Mouse (Mus musculus): ENCODE data around the gene Tecta. TPM values are rescaled to one million over a fixed set of nuclear protein-coding genes. Genes with fewer than 3 reads are reported as not detected.
A peak's percentile ranks its signal among the peaks of the same experiment; 100 is the strongest.

The Tecta gene
- polyA plus RNA-seq, 1 experiment from 2014 or later = 0.26 TPM

DNA sequence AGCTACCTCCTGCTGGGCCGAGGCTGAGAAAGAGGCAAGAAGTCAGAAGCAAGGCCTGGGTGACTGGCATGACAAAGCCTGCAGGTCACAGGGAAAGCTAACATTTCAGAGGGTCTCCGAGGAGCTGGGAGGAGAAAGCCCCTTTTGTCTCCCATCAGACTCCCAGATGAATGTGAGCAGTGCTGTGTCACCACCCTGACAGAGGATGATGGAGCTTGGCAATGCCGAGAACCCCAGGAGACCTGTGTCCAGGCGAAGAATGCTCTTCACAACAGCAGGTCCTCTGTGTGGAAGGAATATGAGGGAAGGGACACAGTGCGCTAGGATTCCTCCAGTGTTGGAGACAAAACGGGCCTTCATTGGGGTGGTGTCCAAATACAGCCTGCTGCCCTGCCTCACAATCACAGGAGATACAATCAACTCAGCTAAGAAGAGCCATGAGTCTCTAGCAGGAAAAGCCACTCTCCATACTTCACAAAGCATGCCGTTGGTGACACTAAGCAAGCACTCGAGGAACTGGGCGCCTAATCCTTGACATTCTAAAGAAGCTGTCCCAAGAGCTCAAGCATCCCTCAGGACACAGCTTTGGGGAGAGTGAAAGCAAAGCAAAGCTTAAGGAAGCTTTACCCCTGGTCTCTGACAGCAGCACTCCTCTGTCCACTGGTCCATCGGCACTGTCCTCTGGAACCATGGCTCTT is 27.1 kb upstream of the Tecta start:
- ATAC-seq (ENCODE audit: low FRiP score, low TSS enrichment) (no peak), DNase-seq (peak; percentile 16)
- peaks cover 47% of the 10 kb centered on the region for H3K36me3 ChIP-seq (ENCODE audit: control insufficient read depth, insufficient read depth, low read length)
- H3K9ac ChIP-seq (replicated peaks; ENCODE audit: low read length) = no peak overlapping the region
- H3K27ac ChIP-seq (replicated peaks; ENCODE audit: low read depth, low read length) = 0 out of 2 replicates have a peak overlapping the region, but pooled peaks have one; percentile 13
- H3K27me3 ChIP-seq (ENCODE audit: control insufficient read depth, insufficient read depth, low read length) = no peaks in the 10 kb centered on the region
- WGBS = 25% methylated on average over 10 of the region's 10 CpGs
- peaks cover 10% of the 10 kb centered on the region; the same call in 1 of the 2 replicates for H3K4me1 ChIP-seq (ENCODE audit: control insufficient read depth, insufficient read depth, low read length)
- no peak overlapping the region for H3K4me2 ChIP-seq (ENCODE audit: low read length)
- H3K4me3 ChIP-seq (replicated peaks; ENCODE audit: low read depth, low read length) = no peak overlapping the region
- no peaks in the 10 kb centered on the region for H3K9me3 ChIP-seq (ENCODE audit: control insufficient read depth, low read length)

DNA sequence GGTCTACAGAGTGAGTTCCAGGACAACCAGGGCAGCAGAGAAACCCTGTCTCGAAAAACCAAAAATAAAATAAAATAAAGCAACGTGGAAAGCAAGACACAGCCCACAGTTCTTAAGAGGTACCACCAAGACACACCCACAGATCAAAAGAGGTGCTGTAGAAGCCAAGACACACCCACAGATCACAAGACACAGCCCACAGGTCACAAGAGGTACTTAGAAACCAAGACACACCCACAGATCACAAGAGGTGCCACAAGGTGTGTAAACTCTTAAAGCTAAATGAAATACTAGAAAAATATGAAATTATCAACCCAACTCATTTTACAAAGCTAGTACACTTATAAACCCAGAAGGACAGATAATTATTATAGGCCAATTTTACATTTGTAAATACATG is 23.9 kb upstream of the Tecta start:
- H3K4me1 ChIP-seq (ENCODE audit: control insufficient read depth, insufficient read depth, low read length) = peaks cover 10% of the 10 kb centered on the region; the same call in 1 of the 2 replicates
- H3K4me3 ChIP-seq (replicated peaks; ENCODE audit: low read depth, low read length) = no peak overlapping the region
- H3K4me2 ChIP-seq (ENCODE audit: low read length) = no peak overlapping the region
- WGBS = 97% methylated on average over 2 of the region's 2 CpGs
- no peaks in the 10 kb centered on the region for H3K9me3 ChIP-seq (ENCODE audit: control insufficient read depth, low read length)
- H3K27me3 ChIP-seq (ENCODE audit: control insufficient read depth, insufficient read depth, low read length) = no peaks in the 10 kb centered on the region
- no peak overlapping the region for H3K27ac ChIP-seq (replicated peaks; ENCODE audit: low read depth, low read length)
- no peak for ATAC-seq (ENCODE audit: low FRiP score, low TSS enrichment)
- no peak for DNase-seq
- peaks cover 35% of the 10 kb centered on the region; the same call in 1 of the 2 replicates for H3K36me3 ChIP-seq (ENCODE audit: control insufficient read depth, insufficient read depth, low read length)
- no peak overlapping the region for H3K9ac ChIP-seq (replicated peaks; ENCODE audit: low read length)

DNA sequence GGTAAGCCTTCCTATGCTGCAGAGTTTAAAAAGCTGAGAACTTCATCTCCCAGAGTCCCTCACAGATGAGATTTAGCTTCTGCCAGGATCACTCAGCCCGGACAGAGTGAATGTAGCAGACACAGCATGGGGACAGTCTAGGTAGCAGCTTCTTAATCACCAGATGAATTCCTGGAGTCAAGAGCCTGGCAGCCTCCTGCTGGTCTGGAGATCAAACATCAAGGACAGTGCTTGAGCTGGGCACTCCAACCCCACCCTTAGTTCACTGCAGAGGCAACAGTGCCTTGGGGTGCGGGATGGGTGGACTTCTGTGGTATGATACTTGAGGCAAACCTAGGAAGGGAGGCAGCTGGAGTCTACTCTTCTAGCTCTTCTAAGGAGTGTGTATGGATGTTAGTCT is 20.0 kb upstream of the Tecta start:
- no peak overlapping the region for H3K27ac ChIP-seq (replicated peaks; ENCODE audit: low read depth, low read length)

DNA sequence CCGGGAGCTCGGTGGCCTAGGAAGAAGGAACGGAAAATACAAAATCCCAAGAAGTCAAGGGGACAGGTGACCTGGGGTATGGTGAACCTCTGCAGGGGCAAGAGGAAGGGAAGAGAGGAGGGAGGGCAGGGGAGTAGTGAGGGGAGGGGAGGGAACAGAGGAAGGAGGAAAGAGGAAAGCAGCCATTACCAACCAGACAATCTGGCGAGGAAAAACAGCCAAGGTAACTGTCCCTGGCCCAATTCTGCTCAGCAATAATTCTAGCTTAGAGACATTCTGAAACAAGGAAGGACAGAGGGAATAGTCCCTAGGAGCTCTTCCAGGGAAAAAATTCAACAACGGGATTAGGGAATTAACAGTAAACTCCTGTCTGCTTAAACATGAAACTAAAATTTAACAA is 19.1 kb upstream of the Tecta start:
- Histone ChIP-seq H3K4me3 (replicated peaks; ENCODE audit: low read depth, low read length) (no peak overlapping the region), H3K36me3 (ENCODE audit: control insufficient read depth, insufficient read depth, low read length) (peaks cover 28% of the 10 kb centered on the region), H3K27me3 (ENCODE audit: control insufficient read depth, insufficient read depth, low read length) (no peaks in the 10 kb centered on the region), H3K27ac (replicated peaks; ENCODE audit: low read depth, low read length) (no peak overlapping the region), H3K4me2 (ENCODE audit: low read length) (no peak overlapping the region), H3K4me1 (ENCODE audit: control insufficient read depth, insufficient read depth, low read length) (no peaks in the 10 kb centered on the region), H3K9me3 (ENCODE audit: control insufficient read depth, low read length) (no peaks in the 10 kb centered on the region), H3K9ac (replicated peaks; ENCODE audit: low read length) (no peak overlapping the region)
- ATAC-seq (ENCODE audit: low FRiP score, low TSS enrichment) (no peak), DNase-seq (no peak)
- 94% methylated on average over 5 of the region's 5 CpGs for WGBS

More for the DNA sequence above, 20.0 kb upstream of the Tecta start:
- Histone ChIP-seq H3K36me3 (ENCODE audit: control insufficient read depth, insufficient read depth, low read length) (peaks cover 32% of the 10 kb centered on the region), H3K4me1 (ENCODE audit: control insufficient read depth, insufficient read depth, low read length) (no peaks in the 10 kb centered on the region), H3K27me3 (ENCODE audit: control insufficient read depth, insufficient read depth, low read length) (no peaks in the 10 kb centered on the region), H3K9me3 (ENCODE audit: control insufficient read depth, low read length) (no peaks in the 10 kb centered on the region), H3K9ac (replicated peaks; ENCODE audit: low read length) (no peak overlapping the region), H3K4me2 (ENCODE audit: low read length) (no peak overlapping the region), H3K4me3 (replicated peaks; ENCODE audit: low read depth, low read length) (no peak overlapping the region)
- DNase-seq (no peak), ATAC-seq (ENCODE audit: low FRiP score, low TSS enrichment) (no peak)
- WGBS = 60% methylated on average over 2 of the region's 2 CpGs

GRCm38 (mm10) chr9:42417352-42417952 is 17.7 kb upstream of the Tecta start:
- H3K36me3 ChIP-seq (ENCODE audit: control insufficient read depth, insufficient read depth, low read length) = peaks cover 22% of the 10 kb centered on the region
- no peak overlapping the region for H3K27ac ChIP-seq (replicated peaks; ENCODE audit: low read depth, low read length)
- DNase-seq = no peak
- no peak overlapping the region for H3K9ac ChIP-seq (replicated peaks; ENCODE audit: low read length)
- no peaks in the 10 kb centered on the region for H3K4me1 ChIP-seq (ENCODE audit: control insufficient read depth, insufficient read depth, low read length)
- 91% methylated on average over 12 of the region's 12 CpGs for WGBS
- H3K4me2 ChIP-seq (ENCODE audit: low read length) = no peak overlapping the region
- H3K4me3 ChIP-seq (replicated peaks; ENCODE audit: low read depth, low read length) = no peak overlapping the region
- no peak for ATAC-seq (ENCODE audit: low FRiP score, low TSS enrichment)
- no peaks in the 10 kb centered on the region for H3K27me3 ChIP-seq (ENCODE audit: control insufficient read depth, insufficient read depth, low read length)
- no peaks in the 10 kb centered on the region for H3K9me3 ChIP-seq (ENCODE audit: control insufficient read depth, low read length)

- Histone ChIP-seq H3K27me3 (ENCODE audit: control insufficient read depth, insufficient read depth, low read length) (no peaks in the 10 kb centered on the region), H3K9ac (replicated peaks; ENCODE audit: low read length) (no peak overlapping the region), H3K27ac (replicated peaks; ENCODE audit: low read depth, low read length) (no peak overlapping the region), H3K9me3 (ENCODE audit: control insufficient read depth, low read length) (no peaks in the 10 kb centered on the region), H3K4me3 (replicated peaks; ENCODE audit: low read depth, low read length) (no peak overlapping the region), H3K4me1 (ENCODE audit: control insufficient read depth, insufficient read depth, low read length) (no peaks in the 10 kb centered on the region), H3K4me2 (ENCODE audit: low read length) (no peak overlapping the region), H3K36me3 (ENCODE audit: control insufficient read depth, insufficient read depth, low read length) (peaks cover 15% of the 10 kb centered on the region; the same call in 1 of the 2 replicates)
- ATAC-seq (ENCODE audit: low FRiP score, low TSS enrichment) (no peak), DNase-seq (no peak)
- 5% methylated on average over 1 of the region's 1 CpGs for WGBS
Observed at GRCm38 (mm10) chr9:42415184-42415583, 15.5 kb upstream of the Tecta start.

DNA sequence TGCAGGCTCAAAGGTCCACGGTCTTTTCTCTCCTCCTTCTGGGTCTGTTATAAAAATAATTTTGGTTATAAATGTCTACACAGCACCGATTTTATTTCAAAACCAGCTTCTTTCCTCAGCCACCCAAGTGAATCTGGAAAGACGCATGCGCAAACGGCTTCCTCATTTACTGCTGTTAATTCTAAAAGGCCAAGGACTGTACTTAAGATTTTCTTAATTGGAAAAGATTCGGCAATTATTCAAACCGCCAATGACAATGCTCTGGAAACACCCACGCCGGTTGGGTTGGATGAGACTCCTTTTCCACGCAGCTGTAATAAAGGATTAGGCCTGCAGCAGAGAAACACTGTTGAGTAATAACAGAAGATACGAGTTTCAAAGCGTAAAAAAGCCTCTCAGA is 13.6 kb upstream of the Tecta start:
- no peaks in the 10 kb centered on the region for H3K27me3 ChIP-seq (ENCODE audit: control insufficient read depth, insufficient read depth, low read length)
- no peak overlapping the region for H3K9ac ChIP-seq (replicated peaks; ENCODE audit: low read length)
- WGBS = 58% methylated on average over 12 of the region's 12 CpGs
- peaks cover 11% of the 10 kb centered on the region; the same call in 1 of the 2 replicates for H3K36me3 ChIP-seq (ENCODE audit: control insufficient read depth, insufficient read depth, low read length)
- no peak for ATAC-seq (ENCODE audit: low FRiP score, low TSS enrichment)
- no peak overlapping the region for H3K4me3 ChIP-seq (replicated peaks; ENCODE audit: low read depth, low read length)
- no peaks in the 10 kb centered on the region for H3K9me3 ChIP-seq (ENCODE audit: control insufficient read depth, low read length)
- DNase-seq = no peak
- H3K4me2 ChIP-seq (ENCODE audit: low read length) = no peak overlapping the region
- no peak overlapping the region for H3K27ac ChIP-seq (replicated peaks; ENCODE audit: low read depth, low read length)
- no peaks in the 10 kb centered on the region for H3K4me1 ChIP-seq (ENCODE audit: control insufficient read depth, insufficient read depth, low read length)

- H3K4me2 ChIP-seq (ENCODE audit: low read length) = no peak overlapping the region
- H3K4me3 ChIP-seq (replicated peaks; ENCODE audit: low read depth, low read length) = no peak overlapping the region
- no peaks in the 10 kb centered on the region for H3K27me3 ChIP-seq (ENCODE audit: control insufficient read depth, insufficient read depth, low read length)
- no peak for ATAC-seq (ENCODE audit: low FRiP score, low TSS enrichment)
- H3K9me3 ChIP-seq (ENCODE audit: control insufficient read depth, low read length) = no peaks in the 10 kb centered on the region
- H3K9ac ChIP-seq (replicated peaks; ENCODE audit: low read length) = no peak overlapping the region
- no peak for DNase-seq
- WGBS = 94% methylated on average over 6 of the region's 6 CpGs
- 0 out of 2 replicates have a peak, but pooled peaks cover 9% of the 10 kb centered on the region for H3K36me3 ChIP-seq (ENCODE audit: control insufficient read depth, insufficient read depth, low read length)
- no peak overlapping the region for H3K27ac ChIP-seq (replicated peaks; ENCODE audit: low read depth, low read length)
- no peaks in the 10 kb centered on the region for H3K4me1 ChIP-seq (ENCODE audit: control insufficient read depth, insufficient read depth, low read length)
Observed at GRCm38 (mm10) chr9:42411296-42411695, 11.6 kb upstream of the Tecta start.

- DNase-seq (no peak), ATAC-seq (ENCODE audit: low FRiP score, low TSS enrichment) (no peak)
- Histone ChIP-seq H3K27me3 (ENCODE audit: control insufficient read depth, insufficient read depth, low read length) (no peaks in the 10 kb centered on the region), H3K36me3 (ENCODE audit: control insufficient read depth, insufficient read depth, low read length) (no peaks in the 10 kb centered on the region), H3K27ac (replicated peaks; ENCODE audit: low read depth, low read length) (no peak overlapping the region), H3K4me2 (ENCODE audit: low read length) (no peak overlapping the region), H3K4me1 (ENCODE audit: control insufficient read depth, insufficient read depth, low read length) (no peaks in the 10 kb centered on the region), H3K9me3 (ENCODE audit: control insufficient read depth, low read length) (no peaks in the 10 kb centered on the region), H3K9ac (replicated peaks; ENCODE audit: low read length) (no peak overlapping the region), H3K4me3 (replicated peaks; ENCODE audit: low read depth, low read length) (no peak overlapping the region)
- 86% methylated on average over 4 of the region's 4 CpGs for WGBS
Observed at GRCm38 (mm10) chr9:42405736-42406135, 6.0 kb upstream of the Tecta start.

All from midbrain, embryonic 14.5 days (tissue).